Mouse (Mus musculus) embryo, embryonic 9.5 days (tissue): ENCODE data around the gene Gpr62.
"Not testable (repeated sequence)": the region's sequence is repeated elsewhere in the genome, so short reads cannot be mapped to it uniquely, and the experiment has no call there.

Experiments used
- DNase-seq: peaks from one replicate; pipeline ENCODE4 v3.0.0-alpha.2; 2017; ENCODE audit errors: extremely low spot score

Gene Gpr62

GRCm38 (mm10) chr9:106465571-106466200, at the start of gene Gpr62:
Gene Gpr62, minus strand, starts transcription at chr9:106465938.
- no peak for DNase-seq

- DNase-seq, result no peak
Measured at GRCm38 (mm10) chr9:106514273-106514672, 48.5 kb upstream of the Gpr62 start, which contains the start of gene Iqcf5. Gene Iqcf5, plus strand, starts transcription at chr9:106514573.

DNA sequence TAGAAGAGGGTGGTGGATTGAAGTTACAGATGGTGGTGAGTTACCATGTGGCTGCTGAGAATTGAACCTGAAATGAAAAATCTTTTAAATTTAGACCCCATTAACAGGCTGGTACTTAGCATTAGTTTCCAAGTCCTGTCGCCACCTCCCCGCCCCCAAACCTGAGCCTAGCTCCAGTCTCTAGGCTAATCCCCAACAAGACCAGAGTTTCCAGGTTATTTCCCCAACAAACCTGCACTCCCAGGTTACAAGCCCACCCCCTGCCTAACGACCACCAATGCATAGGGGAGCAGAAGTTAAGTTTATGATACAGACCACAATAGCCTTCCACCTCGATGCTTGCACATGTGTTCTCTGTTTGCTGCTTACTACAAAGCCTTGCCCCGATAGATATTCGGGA, 47.8 kb upstream of the Gpr62 start:
- no peak for DNase-seq

DNA sequence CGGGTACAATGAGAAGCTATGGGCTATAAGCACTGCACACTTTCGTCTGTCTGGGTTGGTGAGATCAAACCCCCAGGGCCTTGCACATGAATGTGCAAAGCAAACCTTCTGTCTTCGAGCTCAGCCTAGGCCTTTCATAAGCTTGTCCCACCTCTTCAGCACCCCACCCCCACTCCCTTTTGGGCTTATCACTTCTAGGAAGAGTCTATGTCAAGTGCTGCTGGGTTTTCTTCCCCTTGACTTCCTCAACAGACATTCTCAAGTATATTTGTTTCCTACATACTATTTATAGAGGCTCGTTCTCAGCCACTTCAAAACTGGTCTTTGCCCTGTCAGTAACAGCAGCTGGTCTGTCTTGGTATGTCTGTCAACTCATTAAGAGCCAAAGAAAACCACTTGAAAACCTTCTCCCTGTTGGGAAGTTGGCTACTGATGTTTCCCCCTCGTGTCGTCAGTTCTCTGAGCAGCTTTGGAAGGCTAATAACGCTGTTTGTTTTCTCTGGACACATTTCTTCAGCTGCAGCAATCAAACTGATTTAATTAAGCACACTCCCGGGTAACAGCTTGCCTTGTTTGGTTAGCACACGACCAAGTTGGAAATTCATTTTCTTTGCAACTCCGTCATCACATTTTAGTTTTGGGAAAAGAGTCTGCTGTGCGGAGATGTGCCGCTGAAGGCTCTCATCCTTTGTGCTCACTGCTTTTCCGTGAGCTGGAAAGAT, 47.2 kb upstream of the Gpr62 start:
- DNase-seq, result no peak

DNA sequence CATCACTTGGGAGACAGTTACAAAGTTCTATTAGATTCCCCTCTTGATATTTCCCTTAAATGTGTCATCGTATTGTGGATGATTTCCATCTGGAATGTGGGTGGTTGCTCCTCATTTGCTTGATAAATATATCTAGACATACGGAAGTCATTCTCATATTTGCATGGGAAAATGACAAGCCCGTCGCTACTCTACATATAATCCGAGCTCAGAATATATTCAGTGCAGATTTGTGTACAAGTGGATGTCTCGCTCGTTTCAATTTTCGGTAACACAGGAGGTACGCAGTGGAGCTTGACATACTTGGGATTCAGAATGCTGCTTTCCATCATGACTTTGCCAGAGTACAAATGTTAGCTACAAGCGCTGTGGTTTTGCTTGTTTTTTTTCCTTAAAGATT, 43.6 kb upstream of the Gpr62 start:
- DNase-seq, result no peak

DNA sequence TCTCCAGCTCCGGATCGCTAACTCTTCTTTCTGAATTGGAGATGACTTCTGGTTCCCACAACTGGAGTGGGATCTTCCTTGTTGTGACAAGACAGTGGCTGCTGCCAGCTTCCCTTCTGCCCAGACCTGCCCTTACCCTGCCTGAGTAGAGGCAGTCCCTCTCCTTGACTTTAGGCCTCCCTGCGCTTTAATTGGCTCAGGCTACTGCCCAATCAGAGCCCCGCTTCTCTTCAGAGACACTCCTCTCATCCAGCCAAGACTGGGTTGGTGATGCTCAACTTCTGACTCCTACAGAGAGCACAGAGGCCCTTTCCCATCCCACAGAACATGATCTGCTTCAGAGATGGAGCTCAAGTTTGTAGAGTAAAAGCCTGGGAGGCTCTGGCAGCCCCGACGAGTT, 38.5 kb upstream of the Gpr62 start:
- DNase-seq, result no peak

- DNase-seq, result no peak
Measured at GRCm38 (mm10) chr9:106501846-106502245, 36.1 kb upstream of the Gpr62 start.

DNA sequence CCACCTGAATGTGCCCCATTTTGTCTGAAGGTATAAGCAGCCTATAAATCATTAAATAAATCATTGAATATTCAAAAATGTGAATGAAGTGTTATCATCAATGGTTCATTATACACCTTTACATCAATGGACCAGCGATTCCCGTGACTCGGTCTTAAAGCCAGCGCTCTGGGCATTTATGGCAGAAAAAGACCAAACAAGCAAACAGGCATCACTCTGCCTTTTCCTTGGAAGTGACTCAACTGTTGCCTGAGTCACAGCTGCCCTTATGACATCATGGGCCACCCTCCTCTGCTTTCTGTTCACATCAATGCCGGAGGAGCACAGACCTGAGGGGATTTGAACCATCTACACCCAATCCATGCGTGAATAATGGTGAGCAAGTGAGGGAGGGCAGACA, 33.9 kb upstream of the Gpr62 start, which contains the start of gene Iqcf1:
TSS of gene Iqcf1 (plus strand) at position 301 of the 400 bp plus-strand sequence.
- no peak for DNase-seq

DNA sequence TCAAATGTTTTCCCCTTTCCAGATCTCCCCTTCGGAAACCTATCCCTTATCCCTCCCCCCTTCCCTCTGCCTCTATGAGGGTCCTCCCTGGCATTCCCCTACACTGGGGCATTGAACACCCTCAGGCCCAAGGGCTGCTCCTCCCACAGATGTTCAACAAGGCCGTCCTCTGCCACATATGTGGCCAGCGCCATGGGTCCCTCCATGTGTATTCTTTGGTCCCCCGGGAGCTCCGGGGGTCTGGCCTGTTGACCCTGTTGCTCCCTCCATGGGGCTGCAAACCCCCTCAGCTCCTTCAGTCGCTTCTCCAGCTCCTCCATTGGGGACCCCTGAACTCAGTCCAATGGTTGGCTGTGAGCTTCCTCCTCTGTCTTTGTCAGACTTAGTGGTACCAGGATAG, 21.9 kb upstream of the Gpr62 start:
- not testable (repeated sequence) for DNase-seq

GRCm38 (mm10) chr9:106485076-106485475, 19.3 kb upstream of the Gpr62 start:
- DNase-seq, result no peak

- DNase-seq, result no peak
Measured at GRCm38 (mm10) chr9:106483606-106484005, 17.9 kb upstream of the Gpr62 start.

DNA sequence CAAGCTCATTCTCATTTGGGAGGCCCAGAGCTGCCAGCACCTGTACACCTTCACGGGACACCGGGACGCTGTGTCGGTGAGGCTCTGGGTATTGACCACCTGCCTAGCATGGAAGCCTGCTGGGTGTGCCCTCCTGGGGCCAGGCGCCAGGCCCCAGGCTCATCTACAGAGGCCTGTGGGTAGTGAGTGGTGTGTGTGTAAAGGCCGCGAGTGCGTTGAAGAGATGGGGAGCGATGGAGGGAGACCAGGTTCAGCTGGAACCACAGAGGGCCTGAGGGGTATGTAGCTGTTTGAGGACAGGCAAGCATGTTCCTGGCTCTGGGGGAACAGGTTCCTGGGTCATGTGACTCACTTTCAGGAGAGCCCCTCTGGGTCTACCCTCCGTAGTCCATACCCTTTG, 17.4 kb upstream of the Gpr62 start:
- no peak for DNase-seq

- no peak for DNase-seq
Measured at GRCm38 (mm10) chr9:106482578-106483115, 16.9 kb upstream of the Gpr62 start.

- DNase-seq, result no peak
Measured at GRCm38 (mm10) chr9:106481676-106482075, 15.9 kb upstream of the Gpr62 start.

GRCm38 (mm10) chr9:106481075-106481474, 15.3 kb upstream of the Gpr62 start:
- DNase-seq, result no peak

DNA sequence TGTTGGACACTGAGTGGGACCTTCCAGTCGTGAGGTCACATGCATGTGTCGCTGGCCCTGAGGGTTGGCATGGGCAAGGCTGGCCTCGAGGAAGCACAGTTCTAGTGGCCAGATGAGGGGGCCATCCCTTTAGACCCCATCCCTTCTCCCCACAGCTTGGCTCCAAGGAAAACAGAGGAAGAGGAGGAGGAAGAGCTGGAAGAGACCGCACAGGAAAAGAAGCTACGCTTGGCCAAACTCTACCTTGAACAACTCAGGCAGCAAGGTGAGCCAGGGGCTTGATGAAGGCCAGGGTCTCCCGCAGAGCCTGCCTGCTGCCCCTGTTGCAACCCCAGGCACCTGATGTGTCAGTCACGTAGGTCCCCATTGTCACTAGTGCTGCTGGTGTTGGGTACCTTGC, 14.8 kb upstream of the Gpr62 start:
- no peak for DNase-seq

- no peak for DNase-seq
Measured at GRCm38 (mm10) chr9:106478101-106478500, 12.4 kb upstream of the Gpr62 start.

- DNase-seq, result no peak
Measured at GRCm38 (mm10) chr9:106477649-106478048, 11.9 kb upstream of the Gpr62 start.

GRCm38 (mm10) chr9:106476924-106477484, 11.3 kb upstream of the Gpr62 start, which contains the start of gene Parp3:
Gene Parp3, minus strand, starts transcription at chr9:106476949.
- DNase-seq, result peak; percentile 97

DNA sequence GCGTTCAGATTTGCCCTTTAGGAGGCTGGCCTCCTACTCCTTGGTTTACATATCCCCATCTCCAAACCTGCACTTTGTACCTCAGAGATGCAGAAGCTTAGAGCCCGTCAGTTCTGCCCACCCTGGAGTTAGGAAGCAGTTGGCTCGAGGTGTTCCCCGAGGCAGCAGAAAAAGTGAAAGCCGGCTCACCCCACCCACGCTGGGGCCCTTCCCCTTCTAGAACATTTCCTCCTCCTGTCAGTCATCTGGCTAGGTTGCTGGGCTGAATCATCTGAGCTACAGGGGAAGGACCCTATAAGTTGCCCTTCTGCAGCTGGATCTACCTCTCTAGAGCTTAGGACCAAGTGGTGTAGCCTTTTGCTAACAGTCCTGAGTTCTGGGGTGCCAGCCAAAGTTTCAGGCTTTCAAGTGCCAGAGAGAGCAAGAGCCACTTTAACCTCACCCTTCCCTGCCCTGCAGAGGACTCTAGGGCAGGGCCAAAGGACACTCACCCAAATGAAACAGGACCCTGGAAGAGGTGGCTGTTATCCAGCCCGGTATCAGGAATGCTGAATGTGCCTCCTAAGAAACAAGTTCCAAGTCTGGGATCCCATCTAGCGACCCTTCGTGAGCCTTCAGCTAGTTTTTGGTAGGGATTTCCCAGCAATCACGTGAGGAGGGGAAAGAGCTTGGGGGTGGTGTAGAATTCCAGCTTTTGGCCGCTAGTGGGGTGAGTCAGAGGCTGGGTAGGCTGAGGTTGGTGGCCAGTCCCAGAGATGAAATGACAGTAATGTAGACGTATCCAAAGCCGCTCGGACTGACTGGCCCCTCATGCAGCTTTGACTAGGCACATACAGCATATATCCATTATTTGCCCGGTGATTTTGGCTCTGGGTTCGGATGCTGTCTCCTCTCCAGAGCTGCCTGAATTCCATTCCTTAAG, 10.5 kb upstream of the Gpr62 start:
- DNase-seq, result no peak

DNA sequence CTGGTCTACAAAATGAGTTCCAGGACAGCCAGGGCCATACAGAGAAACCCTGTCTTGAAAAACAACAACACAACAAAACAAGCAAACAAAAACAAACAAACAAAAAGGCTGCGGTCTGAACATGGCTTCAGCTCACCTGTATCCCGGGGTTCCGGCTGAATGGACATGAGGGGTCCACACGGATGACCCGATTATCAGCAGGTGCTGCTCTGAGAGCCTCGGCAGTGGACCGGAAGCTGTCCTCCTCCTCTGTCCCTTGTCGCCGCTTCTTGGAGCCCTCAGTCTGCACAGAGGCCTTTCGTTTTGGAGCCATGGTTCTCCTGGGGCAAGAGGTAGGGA, 9.9 kb upstream of the Gpr62 start, which contains the start of gene Rrp9:
TSS of gene Rrp9 (plus strand) at position 301 of the 339 bp plus-strand sequence.
- DNase-seq, result no peak

DNA sequence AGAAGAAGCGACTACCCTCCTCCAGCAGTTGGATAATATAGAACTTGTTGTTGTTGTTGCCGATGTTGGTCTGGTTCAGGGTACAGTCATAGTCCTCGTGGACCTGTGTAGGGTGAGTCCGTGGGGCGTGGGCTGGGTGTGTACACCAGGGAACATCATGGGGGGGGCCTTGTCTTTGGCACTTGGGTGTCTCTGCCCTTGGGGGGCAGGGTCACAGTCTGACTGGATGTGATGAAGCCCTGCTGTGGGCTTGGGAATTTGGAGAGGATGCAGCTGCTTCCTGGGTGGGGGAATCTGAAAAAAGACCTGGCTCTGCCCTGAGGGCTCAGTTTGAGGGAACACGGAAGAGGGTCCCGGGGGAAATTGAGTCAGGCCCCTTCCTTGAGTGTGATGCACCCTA, 9.3 kb upstream of the Gpr62 start:
- no peak for DNase-seq
